Mouse (Mus musculus): ENCODE results near the gene Med12. TPM values are rescaled to one million over a fixed set of nuclear protein-coding genes. Genes with fewer than 3 reads are reported as not detected.
A peak's percentile ranks its signal among the peaks of the same experiment; 100 is the strongest.

Gene Med12
- total RNA-seq (2021), result 10 to 100 TPM; 32.0 to 33.4 TPM
- long read RNA-seq, experiment 1, full-length matches to known transcripts, result 1 of 3 reads
- long read RNA-seq, experiment 1, partial matches to known transcripts, result 1 of 3 reads
- long read RNA-seq, experiment 1, other reads (novel, unspliced or antisense), result 1 of 3 reads
- long read RNA-seq, experiment 2, partial matches to known transcripts, result 1 of 3 reads
- long read RNA-seq, experiment 2, other reads (novel, unspliced or antisense), result 2 of 3 reads

GRCm38 (mm10) chrX:101273875-101274738, at the start of gene Med12:
Gene Med12 (plus strand): TSS chrX:101274030.
- peak; percentile 76 to 80 for DNase-seq (ENCODE audit: low spot score in 2 of 2)

DNA sequence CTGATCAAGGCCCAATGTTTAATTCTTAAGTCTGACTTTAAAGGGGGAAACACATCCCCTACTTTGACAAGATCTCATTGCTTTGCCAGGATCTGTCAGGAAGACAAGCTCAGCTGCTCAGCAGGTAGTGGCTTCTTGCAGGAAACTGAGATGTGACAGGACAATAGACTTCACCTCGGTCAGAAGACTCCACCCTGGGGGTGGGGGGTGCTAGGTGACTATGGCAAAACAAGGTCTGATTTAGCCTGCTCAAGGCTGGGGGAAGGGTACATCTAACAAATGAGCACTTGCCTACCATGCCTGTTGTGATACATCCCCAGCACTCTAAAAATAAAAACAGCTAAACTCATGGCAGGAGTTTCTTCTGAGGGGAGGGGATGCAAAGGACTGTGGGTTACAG, 28.8 kb upstream of the Med12 start:
- DNase-seq (ENCODE audit: low spot score in 2 of 2), result no peak

GRCm38 (mm10) chrX:101253952-101254729, 19.7 kb upstream of the Med12 start, which contains the start of gene Foxo4:
Gene Foxo4 (plus strand): TSS chrX:101254528.
- DNase-seq (ENCODE audit: low spot score in 2 of 2), result peak; percentile 68 to 70

DNA sequence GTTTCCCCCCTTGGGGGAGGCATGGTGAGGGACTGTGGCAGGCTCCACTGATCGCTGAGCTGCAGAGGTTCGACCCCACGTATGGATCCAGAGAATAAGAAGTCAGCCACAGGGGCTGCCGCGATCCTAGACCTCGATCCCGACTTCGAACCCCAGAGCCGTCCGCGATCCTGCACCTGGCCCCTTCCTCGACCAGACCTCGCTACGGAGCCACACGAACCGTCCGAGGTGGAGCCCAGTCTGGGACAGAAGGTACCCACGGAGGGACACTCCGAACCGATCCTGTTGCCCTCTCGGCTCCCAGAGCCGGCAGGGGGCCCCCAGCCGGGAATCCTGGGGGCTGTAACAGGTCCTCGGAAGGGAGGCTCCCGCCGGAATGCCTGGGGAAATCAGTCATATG, 19.1 kb upstream of the Med12 start:
- peak; percentile 14 to 22 for DNase-seq (ENCODE audit: low spot score in 2 of 2)

GRCm38 (mm10) chrX:101256603-101257002, 17.2 kb upstream of the Med12 start:
- no peak for DNase-seq (ENCODE audit: low spot score in 2 of 2)

GRCm38 (mm10) chrX:101260441-101261325, 13.1 kb upstream of the Med12 start:
- no peak for DNase-seq (ENCODE audit: low spot score in 2 of 2)

DNA sequence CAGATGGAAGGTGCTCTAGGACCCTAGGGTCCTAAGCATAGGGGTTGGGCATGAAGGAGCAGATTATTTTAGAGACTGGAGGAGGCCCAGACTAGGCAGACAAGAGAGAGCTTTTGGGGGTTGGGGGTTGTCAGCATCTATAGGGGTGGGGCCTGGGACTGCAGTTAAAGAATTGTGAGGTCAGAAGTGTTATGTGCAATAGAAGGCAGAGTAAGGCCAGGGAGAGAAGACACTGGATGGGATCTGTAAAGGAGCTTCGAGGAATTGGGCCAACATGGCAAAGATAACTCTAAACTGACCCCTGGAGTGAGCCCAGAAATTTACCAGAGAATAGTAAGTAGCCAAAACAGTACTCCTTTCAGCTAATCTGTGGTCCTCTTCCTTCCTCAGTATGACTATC, 9.9 kb upstream of the Med12 start, which contains the start of gene Gm614:
TSS of gene Gm614 (minus strand) at position 101 of the 400 bp plus-strand sequence.
- DNase-seq (ENCODE audit: low spot score in 2 of 2), result no peak

GRCm38 (mm10) chrX:101266631-101267030, 7.2 kb upstream of the Med12 start:
- no peak for DNase-seq (ENCODE audit: low spot score in 2 of 2)

DNA sequence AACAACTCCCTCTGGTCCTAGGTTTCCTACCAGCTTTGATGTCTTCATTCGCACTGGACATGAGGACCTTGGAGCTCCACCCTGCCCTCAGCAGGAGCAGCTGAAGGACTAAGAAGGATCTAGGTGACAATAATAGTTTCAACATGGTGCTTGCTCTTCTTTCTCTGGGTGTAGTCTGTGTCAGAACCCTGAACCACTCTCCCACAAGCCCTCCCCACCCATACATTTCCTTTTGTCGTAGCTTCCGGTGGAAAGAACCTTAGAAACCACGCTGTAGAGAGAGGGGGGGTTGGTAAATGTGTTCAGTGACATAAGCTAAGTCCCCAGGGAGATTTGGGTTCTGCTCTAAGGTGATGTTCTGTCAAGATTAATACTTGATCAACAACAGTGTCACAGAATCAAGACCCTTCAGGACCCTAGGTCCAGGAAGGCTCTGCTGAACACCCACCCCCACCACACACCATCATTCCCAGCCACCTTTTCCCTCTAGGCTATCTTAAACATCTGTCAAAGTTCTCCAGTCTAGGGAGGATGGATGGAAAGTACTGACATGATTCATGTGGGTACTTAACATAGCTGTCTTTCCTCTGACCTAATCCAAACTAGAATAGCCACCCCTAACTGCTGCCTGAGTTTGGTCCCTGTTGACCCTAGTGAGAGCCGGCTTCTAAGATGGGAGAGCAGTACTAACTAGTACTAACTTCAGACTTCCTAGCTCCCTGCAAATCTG, 5.6 kb upstream of the Med12 start, which contains the start of gene Il2rg:
TSS of gene Il2rg (minus strand) at position 231 of the 730 bp plus-strand sequence.
- no peak for DNase-seq (ENCODE audit: low spot score in 2 of 2)

DNA sequence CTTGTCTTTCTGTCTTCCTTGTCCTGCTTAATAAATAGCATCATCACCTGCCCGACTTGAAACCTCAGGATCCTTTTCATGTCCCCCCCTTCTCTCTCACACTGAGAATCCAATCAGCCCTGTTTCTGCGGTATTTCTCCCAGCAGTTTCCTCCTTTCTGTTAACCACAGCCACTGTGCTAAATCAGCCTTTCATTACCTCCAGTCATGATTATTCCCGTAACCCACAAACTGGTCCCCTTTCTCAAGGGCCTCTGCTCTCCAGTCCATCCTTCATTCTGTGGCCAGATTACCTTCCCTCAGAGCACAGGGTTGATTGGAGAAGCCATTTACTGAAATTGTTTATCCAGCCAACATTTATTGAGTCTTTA, 5.1 kb upstream of the Med12 start, which contains the start of gene Gm20489:
TSS of gene Gm20489 (minus strand) at position 269 of the 370 bp plus-strand sequence.
- no peak for DNase-seq (ENCODE audit: low spot score in 2 of 2)

GRCm38 (mm10) chrX:101273410-101273809, 420 bp upstream of the Med12 start:
- no peak for DNase-seq (ENCODE audit: low spot score in 2 of 2)

- no peak for DNase-seq (ENCODE audit: low spot score in 2 of 2)
Observed at GRCm38 (mm10) chrX:101282813-101283212, 9.0 kb downstream of the Med12 start.

DNA sequence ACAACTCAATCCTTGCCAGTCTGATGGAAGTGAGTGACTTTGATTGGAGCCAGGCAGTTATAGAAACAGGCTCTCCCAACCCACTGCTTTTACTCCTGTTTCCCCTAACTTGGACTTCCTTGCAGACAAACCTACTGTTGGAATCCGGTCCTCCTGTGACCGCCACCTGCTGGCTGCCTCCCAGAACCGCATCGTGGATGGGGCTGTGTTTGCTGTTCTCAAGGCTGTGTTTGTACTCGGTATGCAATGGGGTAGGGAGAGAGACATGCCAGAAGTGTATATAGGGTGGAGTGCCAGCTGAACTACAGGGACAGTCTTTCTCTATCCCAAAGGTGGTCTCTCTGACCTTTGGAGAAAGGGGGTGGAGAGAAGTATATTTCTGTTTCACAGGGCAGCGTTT, 11.7 kb downstream of the Med12 start:
- DNase-seq (ENCODE audit: low spot score in 2 of 2), result peak; percentile 31 to 41

- DNase-seq (ENCODE audit: low spot score in 2 of 2), result no peak
Observed at GRCm38 (mm10) chrX:101285953-101286670, 12.3 kb downstream of the Med12 start.

DNA sequence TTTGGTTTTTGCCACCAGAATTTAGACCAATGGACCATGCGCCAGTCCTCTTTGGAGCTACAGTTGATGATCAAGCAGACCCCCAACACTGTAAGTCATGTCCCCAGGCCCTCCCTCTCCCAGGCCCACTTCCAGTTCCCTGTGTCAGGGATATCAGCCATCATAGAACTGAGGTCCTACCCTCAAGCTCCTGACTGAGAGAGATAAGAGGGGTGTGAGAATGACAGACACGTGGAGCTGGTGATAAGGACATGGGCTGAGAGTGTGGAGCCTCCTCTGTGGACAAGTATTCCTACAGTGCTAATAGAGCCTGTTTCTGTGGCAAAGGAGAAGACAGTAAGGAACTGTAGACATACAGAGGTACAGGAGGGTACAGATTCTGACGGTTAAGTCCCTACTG, 13.7 kb downstream of the Med12 start:
- DNase-seq (ENCODE audit: low spot score in 2 of 2), result no peak

DNA sequence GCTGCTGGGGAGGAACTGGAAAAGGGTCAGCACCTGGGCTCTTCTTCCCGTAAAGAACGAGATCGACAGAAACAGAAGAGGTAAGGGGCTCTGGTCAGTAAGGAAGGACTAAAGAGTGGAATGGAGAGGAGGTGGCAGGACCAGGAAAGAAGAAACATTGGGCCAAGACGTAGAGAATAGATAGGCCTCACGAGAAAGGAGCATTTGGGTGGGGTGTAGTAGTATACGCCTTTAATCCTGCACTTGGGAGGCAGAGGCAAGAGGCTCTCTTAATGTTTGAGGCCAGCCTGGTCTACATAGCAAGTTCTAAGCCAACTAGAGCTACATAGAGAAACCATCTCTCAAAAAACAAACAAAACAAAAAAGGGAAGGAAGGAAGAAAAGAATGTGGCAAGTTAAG, 14.6 kb downstream of the Med12 start:
- DNase-seq (ENCODE audit: low spot score in 2 of 2), result no peak

GRCm38 (mm10) chrX:101289037-101289436, 15.2 kb downstream of the Med12 start:
- no peak for DNase-seq (ENCODE audit: low spot score in 2 of 2)

DNA sequence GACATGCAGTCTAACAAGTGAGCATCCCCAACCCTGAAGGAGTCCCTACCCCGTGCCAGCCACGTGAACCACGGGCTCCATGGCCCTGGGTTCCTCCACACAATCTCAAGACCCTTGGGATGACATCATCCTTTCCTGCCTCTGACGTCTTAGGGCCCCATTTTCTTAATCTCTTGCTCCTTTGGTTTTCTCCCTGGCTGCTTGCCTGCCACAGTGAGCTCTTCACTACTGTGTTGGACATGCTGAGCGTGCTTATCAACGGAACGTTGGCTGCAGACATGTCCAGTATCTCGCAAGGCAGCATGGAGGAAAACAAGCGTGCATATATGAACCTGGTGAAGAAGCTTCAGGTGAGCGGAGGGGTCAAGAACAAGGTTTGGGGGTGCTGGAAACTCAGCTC, 16.3 kb downstream of the Med12 start:
- DNase-seq (ENCODE audit: low spot score in 2 of 2), result no peak

GRCm38 (mm10) chrX:101299055-101299454, 25.2 kb downstream of the Med12 start, which contains the start of gene Nlgn3:
Gene Nlgn3 (plus strand): TSS chrX:101299168.
- DNase-seq (ENCODE audit: low spot score in 2 of 2), result no peak
